Mouse (Mus musculus): ENCODE measurements around the gene Eps15.

DNA sequence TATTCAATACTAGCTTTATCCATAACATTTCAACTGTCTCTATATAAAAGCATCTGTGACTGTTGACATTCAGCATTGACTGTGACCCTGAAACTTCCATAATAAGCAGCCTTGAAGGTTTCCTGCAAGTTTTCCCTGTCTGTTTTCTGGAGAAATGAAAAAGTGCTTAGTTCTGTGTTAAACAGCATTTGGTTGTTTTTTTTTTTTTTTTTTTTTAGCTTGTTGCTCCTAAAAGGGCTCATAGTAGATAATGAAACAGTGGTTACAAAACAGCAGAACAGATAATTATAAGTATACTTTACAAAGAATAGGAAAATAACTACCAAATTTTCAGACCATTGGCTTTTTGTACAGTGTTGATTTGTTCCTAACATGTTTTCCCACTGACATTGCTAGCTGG, 14.6 kb downstream of the Eps15 start:
- TF ChIP-seq CTCF (IDR thresholded peaks at IDR 0.05; ENCODE audit: low read depth, low read length) (no peak), POLR2AphosphoS5 (IDR thresholded peaks at IDR 0.05; ENCODE audit: insufficient replicate concordance, low read depth, low read length) (no peak)

All from G1E (cell line).